Mouse (Mus musculus) heart, adult 2 months (tissue): ENCODE measurements around the gene Klk1b22. TPM values are rescaled to one million over a fixed set of nuclear protein-coding genes. Genes with fewer than 3 reads are reported as not detected.
"Not testable (repeated sequence)": the region's sequence is repeated elsewhere in the genome, so short reads cannot be mapped to it uniquely, and the experiment has no call there.

Experiments used
- DNase-seq, 2 experiments: peaks; one replicate each; pipeline ENCODE4 v3.0.0; 2021
- H3K27ac ChIP-seq: fragments of 200-600 bp; 2 replicates; pipeline ENCODE4 v1.8.1; 2022
- H3K27me3 ChIP-seq: fragments of 200-500 bp; 2 replicates; pipeline ENCODE4 v1.6.1; 2012; ENCODE audit warnings: mild to moderate bottlenecking, low read length, inconsistent platforms, mixed read lengths; ENCODE audit not compliant: control insufficient read depth, insufficient read depth
- H3K36me3 ChIP-seq: fragments of 200-500 bp; 2 replicates; pipeline ENCODE4 v1.6.1; 2012; ENCODE audit warnings: low read length, inconsistent platforms; ENCODE audit not compliant: control insufficient read depth, insufficient read depth
- H3K4me1 ChIP-seq: fragments of 200-500 bp; 2 replicates; pipeline ENCODE4 v1.6.1; 2011; ENCODE audit warnings: low read length; ENCODE audit not compliant: control insufficient read depth, insufficient read depth
- H3K4me3 ChIP-seq: fragments of 200-600 bp; 2 replicates; pipeline ENCODE4 v1.8.1; 2022
- H3K79me2 ChIP-seq: fragments of 200-500 bp; replicated peaks from 2 replicates; pipeline ENCODE4 v1.6.1; 2012; ENCODE audit warnings: mild to moderate bottlenecking, inconsistent platforms, low read length, moderate library complexity, mixed read lengths; ENCODE audit not compliant: control insufficient read depth, insufficient read depth
- H3K9ac ChIP-seq: fragments of 200-500 bp; 2 replicates; pipeline ENCODE4 v1.6.1; 2012; ENCODE audit warnings: low read depth, mild to moderate bottlenecking, control low read depth, inconsistent platforms, low read length, mixed read lengths
- CTCF ChIP-seq: fragments of 200-600 bp; IDR thresholded peaks from 2 replicates; pipeline ENCODE4 v1.8.1; 2022; ENCODE audit warnings: antibody characterized with exemption, mild to moderate bottlenecking, moderate library complexity
- EP300 ChIP-seq: fragments of 200-500 bp; IDR thresholded peaks from 2 replicates; pipeline ENCODE4 v1.6.1; 2011; ENCODE audit warnings: low read depth, low read length, control low read depth; ENCODE audit not compliant: insufficient read depth
- POLR2A ChIP-seq: fragments of 200-500 bp; IDR thresholded peaks from 2 replicates; pipeline ENCODE4 v1.6.1; 2011; ENCODE audit warnings: mild to moderate bottlenecking, low read depth, low read length, control low read depth; ENCODE audit not compliant: insufficient read depth
- WGBS: fragments of 180-500 bp; shearing (Covaris S2); methylation state at CpG from one replicate; pipeline ENCODE4 v1.1.7; 2018; 5-methylcytosine and 5-hydroxymethylcytosine counted together
- intact Hi-C: fragments of 180-260 bp; cut with DNase I; formaldehyde crosslinking; loops from one replicate; pipeline ENCODE4 v1.15.1; 2025
- long read RNA-seq: library from polyadenylated mRNA; stranded (forward); transcript quantifications from one replicate; pipeline ENCODE4 v2.0.0, GENCODE M21; 2021
- polyA plus RNA-seq: library from polyadenylated mRNA; depleted of rRNA; stranded (reverse); fragments of >200 nt; gene quantifications from 2 replicates; pipeline ENCODE4 v1.2.3, GENCODE M21; 2012; rRNA removed
- total RNA-seq, 2 experiments: library from RNA; stranded (reverse); gene quantifications; 2 replicates each; pipeline ENCODE4 v1.2.3; 2021

Gene Klk1b22
- not detected for total RNA-seq
- 4.0 TPM in 1 of 2 replicates, not detected in the other for polyA plus RNA-seq
- long read RNA-seq: 0 reads

GRCm38 (mm10) chr7:44112373-44112772, at the start of gene Klk1b22:
Klk1b22 (plus strand) TSS chr7:44112673.
- intact Hi-C loops: no loop called here
- 53% methylated on average over 4 of the region's 4 CpGs for WGBS
- no peaks in the 10 kb centered on the region for H3K4me1 ChIP-seq
- H3K27me3 ChIP-seq: no peaks in the 10 kb centered on the region
- H3K4me3 ChIP-seq: no peak within 1 kb of the TSS
- TF ChIP-seq CTCF: no peak
- no peak within 1 kb of the TSS for H3K9ac ChIP-seq
- no peak within 1 kb of the TSS for H3K27ac ChIP-seq
- H3K36me3 ChIP-seq: no peaks in the 10 kb centered on the region
- H3K79me2 ChIP-seq: no peaks in the 10 kb centered on the region
- DNase-seq: no peak

- Histone ChIP-seq H3K27ac (no peak overlapping the region), H3K79me2 (no peaks in the 10 kb centered on the region), H3K4me3 (no peak overlapping the region), H3K36me3 (no peaks in the 10 kb centered on the region), H3K27me3 (no peaks in the 10 kb centered on the region), H3K4me1 (no peaks in the 10 kb centered on the region), H3K9ac (no peak overlapping the region)
- WGBS: 54% methylated on average over 2 of the region's 2 CpGs
- no peak for DNase-seq
- no peak for TF ChIP-seq POLR2A
- no peak for TF ChIP-seq CTCF
- no peak for TF ChIP-seq EP300
- intact Hi-C loops: no loop called here
Measured at GRCm38 (mm10) chr7:44072117-44072516, 40.4 kb upstream of the Klk1b22 start.

GRCm38 (mm10) chr7:44077703-44078102, 34.8 kb upstream of the Klk1b22 start:
- H3K9ac ChIP-seq: no peak overlapping the region
- no peak overlapping the region for H3K27ac ChIP-seq
- H3K4me3 ChIP-seq: no peak overlapping the region
- WGBS: 20% methylated on average over 1 of the region's 1 CpGs
- no peak for DNase-seq
- TF ChIP-seq POLR2A: no peak
- no peak for TF ChIP-seq EP300
- no peak for TF ChIP-seq CTCF
- no peaks in the 10 kb centered on the region for H3K4me1 ChIP-seq
- no peaks in the 10 kb centered on the region for H3K79me2 ChIP-seq
- intact Hi-C loops: no loop called here
- H3K27me3 ChIP-seq: no peaks in the 10 kb centered on the region
- H3K36me3 ChIP-seq: no peaks in the 10 kb centered on the region

GRCm38 (mm10) chr7:44096111-44096510, 16.4 kb upstream of the Klk1b22 start:
- no peak for TF ChIP-seq EP300
- no peak for TF ChIP-seq CTCF
- TF ChIP-seq POLR2A: no peak
- intact Hi-C loops: no loop called here
- Histone ChIP-seq H3K27me3 (no peaks in the 10 kb centered on the region), H3K4me1 (no peaks in the 10 kb centered on the region), H3K79me2 (no peaks in the 10 kb centered on the region), H3K9ac (no peak overlapping the region), H3K27ac (no peak overlapping the region), H3K36me3 (no peaks in the 10 kb centered on the region), H3K4me3 (no peak overlapping the region)
- no peak for DNase-seq
- WGBS: 69% methylated on average over 1 of the region's 1 CpGs

GRCm38 (mm10) chr7:44102028-44102427, 10.4 kb upstream of the Klk1b22 start, which contains the start of gene Klk1b21:
Klk1b21 (plus strand) TSS chr7:44102328.
- H3K79me2 ChIP-seq, H3K4me1 ChIP-seq, H3K9ac ChIP-seq, DNase-seq, H3K27ac ChIP-seq, H3K36me3 ChIP-seq, H3K4me3 ChIP-seq, H3K27me3 ChIP-seq, intact Hi-C loops: not testable (repeated sequence)
- 73% methylated on average over 3 of the region's 3 CpGs for WGBS

- Histone ChIP-seq H3K79me2 (no peaks in the 10 kb centered on the region), H3K27ac (no peak overlapping the region), H3K4me3 (no peak overlapping the region), H3K9ac (no peak overlapping the region), H3K4me1 (no peaks in the 10 kb centered on the region), H3K36me3 (no peaks in the 10 kb centered on the region), H3K27me3 (no peaks in the 10 kb centered on the region)
- 80% methylated on average over 6 of the region's 6 CpGs for WGBS
- TF ChIP-seq EP300 (no peak), CTCF (no peak), POLR2A (no peak)
- intact Hi-C loops: no loop called here
- no peak for DNase-seq
Measured at GRCm38 (mm10) chr7:44123445-44123844, 11.0 kb downstream of the Klk1b22 start.
